25 mouse cellular contexts compared by ENCODE assay signal in genomic region chr3:154811833-154812232, GRCm38 (mm10).
DNase-seq lines count a peak whose midpoint lies in the region; ATAC-seq and TF ChIP-seq lines count a peak whose summit lies in the region.
"Had no signal": no experiment of that assay in that cellular context is flagged by ENCODE, and none has a peak within 500 bp of the region (broad histone marks: within the 10 kb centered on the region; RNA-seq: fewer than 3 reads in every experiment).

No protein-coding gene starts in this region.

- no peak for TF ChIP-seq CTCF in brain, embryonic 14.5 days (IDR thresholded peaks at IDR 0.05; ENCODE audit: borderline replicate concordance, extremely low read depth, insufficient read depth, insufficient read length)

- 74% methylated on average over 9 of the region's 9 CpGs for WGBS in hindbrain, embryonic 13.5 days
- WGBS in hindbrain, embryonic 11.5 days, result 69% methylated on average over 9 of the region's 9 CpGs
- WGBS in midbrain, embryonic 16.5 days, result 74% methylated on average over 9 of the region's 9 CpGs
- 71% methylated on average over 9 of the region's 9 CpGs for whole genome bisulfite sequencing in midbrain, embryonic 14.5 days

- H3K9ac ChIP-seq in hindbrain, embryonic 13.5 days, result no peak overlapping the region
- no peak overlapping the region for H3K9ac ChIP-seq in hindbrain, embryonic 11.5 days (ENCODE audit: low read depth, low read length)
- H3K9ac ChIP-seq in midbrain, embryonic 16.5 days (ENCODE audit: low read depth, low read length), result no peak overlapping the region
- no peak overlapping the region for H3K9ac ChIP-seq in midbrain, embryonic 14.5 days (replicated peaks; ENCODE audit: low read length)

- no peak overlapping the region for H3K4me3 ChIP-seq in hindbrain, embryonic 13.5 days
- H3K4me3 ChIP-seq in hindbrain, embryonic 11.5 days (ENCODE audit: low read depth, low read length), result no peak overlapping the region
- peak overlapping the region; percentile 10 for H3K4me3 ChIP-seq in megakaryocyte, embryonic 14.5 days (replicated peaks)
- no peak overlapping the region for H3K4me3 ChIP-seq in midbrain, embryonic 16.5 days (ENCODE audit: low read depth, low read length)
- H3K4me3 ChIP-seq in midbrain, embryonic 14.5 days (replicated peaks; ENCODE audit: low read depth, low read length), result no peak overlapping the region
- H3K4me3 ChIP-seq: forebrain, embryonic 10.5 days; forebrain, embryonic 13.5 days; heart, adult 2 months had no signal

- H3K9me3 ChIP-seq in hindbrain, embryonic 13.5 days, result no peaks in the 10 kb centered on the region
- no peaks in the 10 kb centered on the region for H3K9me3 ChIP-seq in hindbrain, embryonic 11.5 days (ENCODE audit: control insufficient read depth, low read length)
- peaks cover 50% of the 10 kb centered on the region for H3K9me3 ChIP-seq in megakaryocyte, embryonic 14.5 days
- no peaks in the 10 kb centered on the region for H3K9me3 ChIP-seq in midbrain, embryonic 16.5 days (replicated peaks; ENCODE audit: control insufficient read depth, low read length, poor library complexity, severe bottlenecking)
- H3K9me3 ChIP-seq in midbrain, embryonic 14.5 days (ENCODE audit: control insufficient read depth, low read length), result no peaks in the 10 kb centered on the region
- H3K9me3 ChIP-seq: forebrain, embryonic 10.5 days; forebrain, embryonic 13.5 days had no signal

- no peaks in the 10 kb centered on the region for H3K27me3 ChIP-seq in hindbrain, embryonic 13.5 days
- H3K27me3 ChIP-seq in hindbrain, embryonic 11.5 days (ENCODE audit: control insufficient read depth, insufficient read depth, low read length), result no peaks in the 10 kb centered on the region
- no peaks in the 10 kb centered on the region for H3K27me3 ChIP-seq in megakaryocyte, embryonic 14.5 days (replicated peaks)
- no peaks in the 10 kb centered on the region for H3K27me3 ChIP-seq in midbrain, embryonic 16.5 days (ENCODE audit: control insufficient read depth, insufficient read depth, low read depth, low read length)
- H3K27me3 ChIP-seq in midbrain, embryonic 14.5 days (ENCODE audit: control insufficient read depth, insufficient read depth, low read length), result no peaks in the 10 kb centered on the region
- H3K27me3 ChIP-seq: CH12.LX, Patski had no signal

- H3K4me1 ChIP-seq in hindbrain, embryonic 13.5 days (replicated peaks), result peaks cover 36% of the 10 kb centered on the region
- H3K4me1 ChIP-seq in hindbrain, embryonic 11.5 days (replicated peaks; ENCODE audit: control insufficient read depth, insufficient read depth, low read length), result no peaks in the 10 kb centered on the region
- no peaks in the 10 kb centered on the region for H3K4me1 ChIP-seq in megakaryocyte, embryonic 14.5 days
- H3K4me1 ChIP-seq in midbrain, embryonic 16.5 days (ENCODE audit: control insufficient read depth, insufficient read depth, low read length), result peaks cover 37% of the 10 kb centered on the region
- peaks cover 26% of the 10 kb centered on the region for H3K4me1 ChIP-seq in midbrain, embryonic 14.5 days (ENCODE audit: control insufficient read depth, insufficient read depth, low read length)

- DNase-seq in hindbrain, embryonic 11.5 days (ENCODE audit: low spot score), result no peak
- no peak for DNase-seq in midbrain, embryonic 14.5 days
- peak; percentile 12 for DNase-seq in brain, embryonic 14.5 days (ENCODE audit: low read depth)
- no peak for DNase-seq in frontal cortex, postnatal 10 days (ENCODE audit: low spot score in 2 of 2)
- DNase-seq: adrenal gland, postnatal 10 days; adrenal gland, postnatal 36 days; B cell, adult 2 months; cerebellum, adult 18-20 months; cerebellum, adult 9-10 months; cerebellum, postnatal 14 days; gastrocnemius, postnatal 25 days; heart, adult 2 months had no signal

- H3K27ac ChIP-seq in hindbrain, embryonic 13.5 days, result peak overlapping the region; percentile 73; the same call in 1 of the 2 replicates
- no peak overlapping the region for H3K27ac ChIP-seq in hindbrain, embryonic 11.5 days (ENCODE audit: low read depth, low read length)
- H3K27ac ChIP-seq in midbrain, embryonic 16.5 days (ENCODE audit: low read length), result peak overlapping the region; percentile 64; the same call in 1 of the 2 replicates
- H3K27ac ChIP-seq in midbrain, embryonic 14.5 days (replicated peaks; ENCODE audit: low read depth, low read length), result no peak overlapping the region
- H3K27ac ChIP-seq: forebrain, embryonic 10.5 days; heart, adult 2 months; hindbrain, postnatal 0 days had no signal

- no peak for ATAC-seq in hindbrain, embryonic 13.5 days (ENCODE audit: low FRiP score)
- ATAC-seq in hindbrain, embryonic 11.5 days (ENCODE audit: low FRiP score), result no peak
- ATAC-seq in megakaryocyte, adult 5-6 weeks (ENCODE audit: poor library complexity, severe bottlenecking), result no peak
- ATAC-seq in midbrain, embryonic 16.5 days, result no peak
- no peak for ATAC-seq in midbrain, embryonic 14.5 days (ENCODE audit: low FRiP score, low TSS enrichment)
- ATAC-seq: inflammation-experienced regulatory T-cells, adult 6 months; Patski had no signal

- no peak overlapping the region for H3K4me2 ChIP-seq in hindbrain, embryonic 13.5 days
- no peak overlapping the region for H3K4me2 ChIP-seq in hindbrain, embryonic 11.5 days (replicated peaks; ENCODE audit: low read depth, low read length)
- H3K4me2 ChIP-seq in midbrain, embryonic 16.5 days (ENCODE audit: low read length), result no peak overlapping the region
- no peak overlapping the region for H3K4me2 ChIP-seq in midbrain, embryonic 14.5 days (ENCODE audit: low read length)
- H3K4me2 ChIP-seq: heart, embryonic 11.5 days; hindbrain, embryonic 14.5 days had no signal

- no peak for TF ChIP-seq POLR2A in brain, embryonic 14.5 days (IDR thresholded peaks at IDR 0.05; ENCODE audit: borderline replicate concordance, extremely low read depth, insufficient read depth, insufficient read length, poor library complexity, severe bottlenecking)

- H3K36me3 ChIP-seq in hindbrain, embryonic 13.5 days, result no peaks in the 10 kb centered on the region
- H3K36me3 ChIP-seq in hindbrain, embryonic 11.5 days (ENCODE audit: control insufficient read depth, insufficient read depth, low read length), result no peaks in the 10 kb centered on the region
- no peaks in the 10 kb centered on the region for H3K36me3 ChIP-seq in megakaryocyte, embryonic 14.5 days (replicated peaks; ENCODE audit: low read length)
- no peaks in the 10 kb centered on the region for H3K36me3 ChIP-seq in midbrain, embryonic 16.5 days (ENCODE audit: control insufficient read depth, insufficient read depth, low read length)
- no peaks in the 10 kb centered on the region for H3K36me3 ChIP-seq in midbrain, embryonic 14.5 days (ENCODE audit: control insufficient read depth, insufficient read depth, low read length)
- H3K36me3 ChIP-seq: forebrain, embryonic 10.5 days; G1E had no signal

Comparison
In these comparisons a context has a peak if more than half of its experiments do, and no peak if none do; other contexts are left out.
1. H3K27ac ChIP-seq: peak in hindbrain, embryonic 13.5 days (single experiment) and midbrain, embryonic 16.5 days (single experiment); none in hindbrain, embryonic 11.5 days (single experiment) and midbrain, embryonic 14.5 days (single experiment).